ENCODE assay signal across 8 mouse cellular contexts in genomic region chr3:145964473-145964872, GRCm38 (mm10). TPM values are rescaled to one million over a fixed set of nuclear protein-coding genes. Genes with fewer than 3 reads are reported as not detected.
DNase-seq lines count a peak whose midpoint lies in the region; ATAC-seq and TF ChIP-seq lines count a peak whose summit lies in the region.

No protein-coding gene starts in this region.

- TF ChIP-seq CTCF in lung, postnatal 0 days (IDR thresholded peaks at IDR 0.05): 0 out of 2 replicates have a peak, but pooled peaks have one; percentile 7

- H3K27ac ChIP-seq in heart, embryonic 10.5 days: peak overlapping the region; percentile 91
- H3K27ac ChIP-seq in lung, postnatal 0 days (ENCODE audit: low read length): peak overlapping the region; percentile 89
- peak overlapping the region; percentile 83 for H3K27ac ChIP-seq in stomach, embryonic 15.5 days

- peaks cover 6% of the 10 kb centered on the region; the same call in 1 of the 2 replicates for H3K27me3 ChIP-seq in heart, embryonic 10.5 days (ENCODE audit: insufficient read depth, poor library complexity, severe bottlenecking)
- H3K27me3 ChIP-seq in lung, postnatal 0 days (replicated peaks; ENCODE audit: insufficient read depth, low read length): no peaks in the 10 kb centered on the region
- H3K27me3 ChIP-seq in stomach, embryonic 15.5 days (replicated peaks): no peaks in the 10 kb centered on the region

- no peaks in the 10 kb centered on the region for H3K36me3 ChIP-seq in heart, embryonic 10.5 days
- H3K36me3 ChIP-seq in lung, postnatal 0 days (ENCODE audit: insufficient read depth, low read length): no peaks in the 10 kb centered on the region
- H3K36me3 ChIP-seq in stomach, embryonic 15.5 days: no peaks in the 10 kb centered on the region

- H3K4me2 ChIP-seq in lung, postnatal 0 days (replicated peaks; ENCODE audit: low read depth, low read length): peak overlapping the region; percentile 6
- peak overlapping the region; percentile 44 for H3K4me2 ChIP-seq in stomach, embryonic 15.5 days

- DNase-seq in embryo, embryonic 11.5 days (ENCODE audit: low read depth, low spot score): peak; percentile 37
- peak; percentile 94 for DNase-seq in heart, embryonic 10.5 days (ENCODE audit: low spot score)
- peak; percentile 58 for DNase-seq in kidney, adult 9 months
- peak; percentile 93 for DNase-seq in lung, postnatal 0 days (ENCODE audit: low spot score)
- DNase-seq in cerebellum, postnatal 25 days: no peak
- no peak for DNase-seq in spleen, postnatal 36 days (ENCODE audit: low spot score in 2 of 2)
- DNase-seq in ovary, postnatal 36 days (ENCODE audit: low spot score): no peak

- peak overlapping the region; percentile 43 for H3K4me3 ChIP-seq in heart, embryonic 10.5 days
- H3K4me3 ChIP-seq in lung, postnatal 0 days (ENCODE audit: low read depth, low read length): no peak overlapping the region
- no peak overlapping the region for H3K4me3 ChIP-seq in stomach, embryonic 15.5 days (replicated peaks)

- H3K9me3 ChIP-seq in heart, embryonic 10.5 days: no peaks in the 10 kb centered on the region
- H3K9me3 ChIP-seq in lung, postnatal 0 days (ENCODE audit: low read length): no peaks in the 10 kb centered on the region
- H3K9me3 ChIP-seq in stomach, embryonic 15.5 days: no peaks in the 10 kb centered on the region

- peak; percentile 84 for TF ChIP-seq EP300 in lung, postnatal 0 days (IDR thresholded peaks at IDR 0.05)

- H3K9ac ChIP-seq in lung, postnatal 0 days (replicated peaks; ENCODE audit: low read depth): no peak overlapping the region
- no peak overlapping the region for H3K9ac ChIP-seq in stomach, embryonic 15.5 days

- peak; percentile 88 for ATAC-seq in lung, postnatal 0 days
- ATAC-seq in stomach, embryonic 15.5 days (ENCODE audit: insufficient read depth, low FRiP score, low read depth): peak; percentile 92

- 2% methylated on average over 10 of the region's 10 CpGs for WGBS in heart, embryonic 10.5 days
- WGBS in lung, postnatal 0 days: 2% methylated on average over 10 of the region's 10 CpGs
- WGBS in stomach, embryonic 15.5 days: 10% methylated on average over 10 of the region's 10 CpGs

- peaks cover 41% of the 10 kb centered on the region for H3K4me1 ChIP-seq in heart, embryonic 10.5 days
- H3K4me1 ChIP-seq in lung, postnatal 0 days (ENCODE audit: insufficient read depth, low read depth, low read length): peaks cover 11% of the 10 kb centered on the region; the same call in 1 of the 2 replicates
- peaks cover 20% of the 10 kb centered on the region for H3K4me1 ChIP-seq in stomach, embryonic 15.5 days

RNA-seq across cellular contexts. Expression of gene Syde2, which starts 23.2 kb away (rescaled TPM):
- 3.1 and 3.4 TPM in 2 replicates for polyA plus RNA-seq in heart, embryonic 10.5 days (2016; fragmentation: Nextera tagmentation; extraction: Ambion mirVana)
- 2.6 and 3.1 TPM in 2 replicates for polyA plus RNA-seq in lung, postnatal 0 days (2015; fragmentation: Nextera tagmentation; extraction: Ambion mirVana)
- polyA plus RNA-seq in stomach, embryonic 15.5 days (2015; fragmentation: Nextera tagmentation; extraction: Ambion mirVana): 2.0 and 2.1 TPM in 2 replicates

RNA-seq across cellular contexts. Expression of gene 2410004B18Rik, which starts 26.7 kb away (rescaled TPM):
- 43.3 and 55.7 TPM in 2 replicates for polyA plus RNA-seq in heart, embryonic 10.5 days (2016; fragmentation: Nextera tagmentation; extraction: Ambion mirVana)
- polyA plus RNA-seq in lung, postnatal 0 days (2015; fragmentation: Nextera tagmentation; extraction: Ambion mirVana): 40.2 and 47.6 TPM in 2 replicates
- 47.6 and 49.0 TPM in 2 replicates for polyA plus RNA-seq in stomach, embryonic 15.5 days (2015; fragmentation: Nextera tagmentation; extraction: Ambion mirVana)

RNA-seq across cellular contexts. Expression of gene Bcl10, which starts 41.9 kb away (rescaled TPM):
- polyA plus RNA-seq in heart, embryonic 10.5 days (2016; fragmentation: Nextera tagmentation; extraction: Ambion mirVana): 39.1 and 41.1 TPM in 2 replicates
- polyA plus RNA-seq in lung, postnatal 0 days (2015; fragmentation: Nextera tagmentation; extraction: Ambion mirVana): 54.3 and 63.5 TPM in 2 replicates
- 50.4 and 51.3 TPM in 2 replicates for polyA plus RNA-seq in stomach, embryonic 15.5 days (2015; fragmentation: Nextera tagmentation; extraction: Ambion mirVana)

Comparison
In these comparisons a context has a peak if more than half of its experiments do, and no peak if none do; other contexts are left out.
1. DNase-seq: peak in embryo, embryonic 11.5 days (single experiment), heart, embryonic 10.5 days (single experiment), kidney, adult 9 months (single experiment) and lung, postnatal 0 days (single experiment); none in cerebellum, postnatal 25 days (0 of 2), spleen, postnatal 36 days (0 of 2) and ovary, postnatal 36 days (single experiment).
2. Peak in every context shown above with its lines, with median percentiles within 50 percentile points of each other: H3K27ac ChIP-seq.